Mouse (Mus musculus) thymus, adult 2 months (tissue): ENCODE data around the gene Bpifb3.

Source experiments
- CTCF ChIP-seq: fragments of 200-500 bp; IDR thresholded peaks from 2 replicates; pipeline ENCODE4 v1.5.1; 2012; ENCODE audit warnings: mild to moderate bottlenecking, control low read depth, low read length, moderate library complexity, borderline replicate concordance; ENCODE audit not compliant: control insufficient read depth, poor library complexity, insufficient read depth; ENCODE audit errors: extremely low read depth
- POLR2A ChIP-seq: fragments of 200-500 bp; IDR thresholded peaks from 2 replicates; pipeline ENCODE4 v1.6.1; 2012; ENCODE audit warnings: mild to moderate bottlenecking, low read length, control low read depth, moderate library complexity; ENCODE audit not compliant: control insufficient read depth, poor library complexity, insufficient read depth; ENCODE audit errors: extremely low read depth

DNA sequence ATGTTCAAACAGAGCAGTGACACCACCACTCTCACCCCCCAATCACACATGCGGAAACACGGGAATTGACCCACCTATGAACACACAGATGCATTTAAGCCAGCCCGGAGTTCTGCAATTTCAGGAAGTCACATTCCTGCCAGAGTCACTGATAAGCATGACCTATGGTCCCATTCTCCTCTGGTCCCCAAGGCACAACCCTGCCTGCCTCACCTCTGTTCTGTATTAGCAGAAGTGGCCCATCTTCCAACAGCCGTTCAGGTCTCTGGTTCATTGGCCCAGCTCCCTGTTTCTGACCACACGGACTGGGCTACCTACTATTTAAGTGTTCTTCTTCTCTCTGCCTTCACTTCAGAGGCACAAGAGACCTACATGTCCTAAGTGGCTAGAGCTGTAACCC is 56.6 kb downstream of the Bpifb3 start, which contains the start of gene Bpifa6:
- TF ChIP-seq CTCF (no peak), POLR2A (no peak)
